In genomic region chr13:56175848-56176247, GRCm38 (mm10) we compare ENCODE assay signal across 21 mouse cellular contexts. TPM values are rescaled to one million over a fixed set of nuclear protein-coding genes. Genes with fewer than 3 reads are reported as not detected.
DNase-seq lines count a peak whose midpoint lies in the region; ATAC-seq and TF ChIP-seq lines count a peak whose summit lies in the region.
"Had no signal": no experiment of that assay in that cellular context is flagged by ENCODE, and none has a peak within 500 bp of the region (broad histone marks: within the 10 kb centered on the region; RNA-seq: fewer than 3 reads in every experiment).

No protein-coding gene starts in this region.

- H3K27me3 ChIP-seq in liver, embryonic 15.5 days = no peaks in the 10 kb centered on the region
- no peaks in the 10 kb centered on the region for H3K27me3 ChIP-seq in liver, embryonic 11.5 days (replicated peaks; ENCODE audit: control insufficient read depth, insufficient read depth, low read length)
- H3K27me3 ChIP-seq in embryonic facial prominence, embryonic 12.5 days = no peaks in the 10 kb centered on the region
- H3K27me3 ChIP-seq in limb, embryonic 14.5 days (ENCODE audit: control insufficient read depth, insufficient read depth, low read length) = no peaks in the 10 kb centered on the region
- H3K27me3 ChIP-seq: forebrain, embryonic 13.5 days; stomach, embryonic 15.5 days had no signal

- H3K9me3 ChIP-seq in liver, embryonic 15.5 days (replicated peaks) = no peaks in the 10 kb centered on the region
- H3K9me3 ChIP-seq in liver, embryonic 11.5 days (ENCODE audit: control insufficient read depth, low read length) = no peaks in the 10 kb centered on the region
- no peaks in the 10 kb centered on the region for H3K9me3 ChIP-seq in embryonic facial prominence, embryonic 12.5 days
- no peaks in the 10 kb centered on the region for H3K9me3 ChIP-seq in limb, embryonic 14.5 days (ENCODE audit: control insufficient read depth, low read length)
- H3K9me3 ChIP-seq: forebrain, embryonic 13.5 days; G1E; heart, embryonic 12.5 days; hindbrain, embryonic 13.5 days; midbrain, embryonic 10.5 days; stomach, embryonic 15.5 days had no signal

- no peak overlapping the region for H3K27ac ChIP-seq in liver, embryonic 15.5 days (replicated peaks)
- no peak overlapping the region for H3K27ac ChIP-seq in liver, embryonic 11.5 days (ENCODE audit: low read depth, low read length)
- 0 out of 2 replicates have a peak overlapping the region, but pooled peaks have one; percentile 4 for H3K27ac ChIP-seq in embryonic facial prominence, embryonic 12.5 days
- peak overlapping the region; percentile 27; the same call in 1 of the 2 replicates for H3K27ac ChIP-seq in limb, embryonic 14.5 days (replicated peaks; ENCODE audit: low read depth, low read length)
- H3K27ac ChIP-seq: forebrain, embryonic 13.5 days; hindbrain, embryonic 13.5 days; midbrain, embryonic 10.5 days; stomach, embryonic 15.5 days had no signal

- H3K36me3 ChIP-seq in liver, embryonic 15.5 days (replicated peaks) = no peaks in the 10 kb centered on the region
- H3K36me3 ChIP-seq in liver, embryonic 11.5 days (ENCODE audit: control insufficient read depth, insufficient read depth, low read length) = no peaks in the 10 kb centered on the region
- no peaks in the 10 kb centered on the region for H3K36me3 ChIP-seq in embryonic facial prominence, embryonic 12.5 days
- no peaks in the 10 kb centered on the region for H3K36me3 ChIP-seq in limb, embryonic 14.5 days (ENCODE audit: control insufficient read depth, insufficient read depth, low read length)
- H3K36me3 ChIP-seq: G1E; heart, embryonic 12.5 days; hindbrain, embryonic 13.5 days; midbrain, embryonic 10.5 days; stomach, embryonic 15.5 days had no signal

- DNase-seq in liver, embryonic 11.5 days (ENCODE audit: low spot score) = no peak
- DNase-seq in limb, embryonic 14.5 days (ENCODE audit: low spot score) = no peak
- DNase-seq in thymus, postnatal 10 days (ENCODE audit: low spot score in 2 of 2) = peak; percentile 61 to 63
- DNase-seq in left cerebral cortex, postnatal 10 days (ENCODE audit: extremely low spot score in 1 of 2, low spot score in 2 of 2) = no peak
- DNase-seq in urinary bladder, postnatal 25 days (ENCODE audit: low spot score) = no peak
- DNase-seq in embryo, embryonic 10 days (ENCODE audit: low spot score) = no peak
- DNase-seq: cerebellum, adult 2 months; heart, adult 11 months; heart, postnatal 14 days; kidney, adult 2 months; kidney, postnatal 25 days; lung, adult 2 months had no signal

- no peak overlapping the region for H3K9ac ChIP-seq in liver, embryonic 15.5 days
- no peak overlapping the region for H3K9ac ChIP-seq in liver, embryonic 11.5 days (ENCODE audit: low read depth, low read length)
- H3K9ac ChIP-seq in embryonic facial prominence, embryonic 12.5 days = no peak overlapping the region
- H3K9ac ChIP-seq in limb, embryonic 14.5 days (ENCODE audit: low read depth, low read length, severe bottlenecking) = no peak overlapping the region
- H3K9ac ChIP-seq: forebrain, embryonic 13.5 days; heart, embryonic 12.5 days; hindbrain, embryonic 13.5 days; stomach, embryonic 15.5 days had no signal

- 51% methylated on average over 4 of the region's 4 CpGs for WGBS in liver, embryonic 15.5 days (ENCODE audit: insufficient replicate concordance)
- WGBS in liver, embryonic 11.5 days = 57% methylated on average over 4 of the region's 4 CpGs
- 61% methylated on average over 4 of the region's 4 CpGs for WGBS in embryonic facial prominence, embryonic 12.5 days
- 28% methylated on average over 4 of the region's 4 CpGs for WGBS in limb, embryonic 14.5 days

- no peak overlapping the region for H3K4me3 ChIP-seq in liver, embryonic 15.5 days (replicated peaks)
- no peak overlapping the region for H3K4me3 ChIP-seq in liver, embryonic 11.5 days (ENCODE audit: low read depth, low read length)
- no peak overlapping the region for H3K4me3 ChIP-seq in embryonic facial prominence, embryonic 12.5 days
- no peak overlapping the region for H3K4me3 ChIP-seq in limb, embryonic 14.5 days (replicated peaks; ENCODE audit: low read length)
- H3K4me3 ChIP-seq: forebrain, embryonic 13.5 days; heart, embryonic 12.5 days; hindbrain, embryonic 13.5 days; midbrain, embryonic 10.5 days; stomach, embryonic 15.5 days had no signal

- TF ChIP-seq POLR2A in limb, embryonic 14.5 days (IDR thresholded peaks at IDR 0.05; ENCODE audit: borderline replicate concordance, extremely low read depth, insufficient read depth, insufficient read length) = no peak

- H3K4me1 ChIP-seq in liver, embryonic 15.5 days (replicated peaks) = no peaks in the 10 kb centered on the region
- peaks cover 3% of the 10 kb centered on the region; the same call in 1 of the 2 replicates for H3K4me1 ChIP-seq in liver, embryonic 11.5 days (replicated peaks; ENCODE audit: control insufficient read depth, insufficient read depth, low read length)
- H3K4me1 ChIP-seq in embryonic facial prominence, embryonic 12.5 days = peaks cover 27% of the 10 kb centered on the region; the same call in 1 of the 2 replicates
- peaks cover 38% of the 10 kb centered on the region for H3K4me1 ChIP-seq in limb, embryonic 14.5 days (ENCODE audit: control insufficient read depth, insufficient read depth, low read length)
- H3K4me1 ChIP-seq: forebrain, embryonic 13.5 days; hindbrain, embryonic 13.5 days; midbrain, embryonic 10.5 days had no signal

- intact Hi-C loops in left cerebral cortex, postnatal 10 days (cut with DNase I) = no loop called here

- H3K4me2 ChIP-seq in liver, embryonic 15.5 days = peak overlapping the region; percentile 13
- H3K4me2 ChIP-seq in liver, embryonic 11.5 days = no peak overlapping the region; the same call in 1 of the 2 replicates
- H3K4me2 ChIP-seq in embryonic facial prominence, embryonic 12.5 days (replicated peaks) = no peak overlapping the region
- H3K4me2 ChIP-seq in limb, embryonic 14.5 days (replicated peaks; ENCODE audit: low read depth, low read length, severe bottlenecking) = no peak overlapping the region
- H3K4me2 ChIP-seq: forebrain, embryonic 13.5 days; heart, embryonic 12.5 days; hindbrain, embryonic 13.5 days; stomach, embryonic 15.5 days had no signal

- ATAC-seq in liver, embryonic 15.5 days (ENCODE audit: insufficient read depth) = no peak
- ATAC-seq in liver, embryonic 11.5 days (replicated peaks; ENCODE audit: low FRiP score) = no peak
- no peak for ATAC-seq in embryonic facial prominence, embryonic 12.5 days (ENCODE audit: insufficient number of reproducible peaks, insufficient read depth, low FRiP score, low TSS enrichment)
- 0 out of 2 replicates have a peak, but pooled peaks have one; percentile 1 for ATAC-seq in limb, embryonic 14.5 days (ENCODE audit: low FRiP score, low read depth)
- ATAC-seq: forebrain, embryonic 13.5 days; inflammation-experienced regulatory T-cells, adult 6 months had no signal

RNA-seq across cellular contexts. Expression of gene Tifab, which starts 2.8 kb away (rescaled TPM):
- 8.3 and 8.9 TPM in 2 replicates for polyA plus RNA-seq in liver, embryonic 15.5 days (2015; fragmentation: Nextera tagmentation; extraction: Ambion mirVana)
- 1.9 and 2.2 TPM in 2 replicates for polyA plus RNA-seq in liver, embryonic 11.5 days (2014; fragmentation: Nextera tagmentation; extraction: Ambion mirVana)
- 1.3 and 1.5 TPM in 2 replicates for polyA plus RNA-seq in embryonic facial prominence, embryonic 12.5 days (2016; fragmentation: Nextera tagmentation; extraction: Ambion mirVana)
- polyA plus RNA-seq in limb, embryonic 14.5 days (2012; rRNA removed) = 1.9 and 2.0 TPM in 2 replicates
- polyA plus RNA-seq in limb, embryonic 14.5 days (2014; fragmentation: Nextera tagmentation; extraction: Ambion mirVana) = 1.1 and 1.3 TPM in 2 replicates
- total RNA-seq in left cerebral cortex, postnatal 10 days (2021) = 1 to 10 TPM; 2.0 to 2.1 TPM
- polyA plus RNA-seq: G1E had no signal

RNA-seq across cellular contexts. Expression of gene H2afy, which starts 39.7 kb away (rescaled TPM):
- polyA plus RNA-seq in liver, embryonic 15.5 days (2015; fragmentation: Nextera tagmentation; extraction: Ambion mirVana) = 83.7 and 87.4 TPM in 2 replicates
- polyA plus RNA-seq in liver, embryonic 11.5 days (2014; fragmentation: Nextera tagmentation; extraction: Ambion mirVana) = 230 and 233 TPM in 2 replicates
- 537 and 538 TPM in 2 replicates for polyA plus RNA-seq in embryonic facial prominence, embryonic 12.5 days (2016; fragmentation: Nextera tagmentation; extraction: Ambion mirVana)
- 231 and 297 TPM in 2 replicates for polyA plus RNA-seq in limb, embryonic 14.5 days (2012; rRNA removed)
- polyA plus RNA-seq in limb, embryonic 14.5 days (2014; fragmentation: Nextera tagmentation; extraction: Ambion mirVana) = 304 and 351 TPM in 2 replicates
- total RNA-seq in left cerebral cortex, postnatal 10 days (2021) = 10 to 100 TPM; 86.3 to 92.1 TPM

Comparison
In these comparisons a context has a peak if more than half of its experiments do, and no peak if none do; other contexts are left out.
1. H3K27ac ChIP-seq: peak in embryonic facial prominence, embryonic 12.5 days (single experiment) and limb, embryonic 14.5 days (single experiment); none in liver, embryonic 15.5 days (single experiment) and liver, embryonic 11.5 days (single experiment).
2. DNase-seq: peak in thymus, postnatal 10 days (2 of 2); none in liver, embryonic 11.5 days (single experiment), limb, embryonic 14.5 days (single experiment), left cerebral cortex, postnatal 10 days (0 of 2), urinary bladder, postnatal 25 days (single experiment) and embryo, embryonic 10 days (single experiment).